Mouse (Mus musculus): ENCODE data around the gene Dnaja3.

- TF ChIP-seq CTCF (IDR thresholded peaks at IDR 0.05; ENCODE audit: insufficient read depth, low read depth, low read length) (no peak), POLR2A (IDR thresholded peaks at IDR 0.05; ENCODE audit: insufficient read depth, low read depth, low read length) (no peak)
Observed at GRCm38 (mm10) chr16:4717866-4718265, 78.1 kb downstream of the Dnaja3 start.

All from olfactory bulb, adult 2 months (tissue).